In genomic region chr3:117044304-117044703, GRCm38 (mm10) we compare ENCODE assay signal across 14 mouse cellular contexts.
DNase-seq lines count a peak whose midpoint lies in the region; ATAC-seq lines count a peak whose summit lies in the region.
"Had no signal": no experiment of that assay in that cellular context is flagged by ENCODE, and none has a peak within 500 bp of the region (broad histone marks: within the 10 kb centered on the region; RNA-seq: fewer than 3 reads in every experiment).

No protein-coding gene starts in this region.

- no peaks in the 10 kb centered on the region for H3K9me3 ChIP-seq in heart, embryonic 11.5 days (replicated peaks; ENCODE audit: control insufficient read depth, low read length)
- H3K9me3 ChIP-seq: forebrain, embryonic 10.5 days; hindbrain, embryonic 12.5 days had no signal

- H3K4me2 ChIP-seq in heart, embryonic 11.5 days, result no peak overlapping the region
- H3K4me2 ChIP-seq: hindbrain, embryonic 12.5 days had no signal

- no peak overlapping the region for H3K4me3 ChIP-seq in heart, embryonic 11.5 days (ENCODE audit: low read depth, low read length)
- H3K4me3 ChIP-seq: forebrain, embryonic 10.5 days; hindbrain, embryonic 12.5 days had no signal

- no peaks in the 10 kb centered on the region for H3K4me1 ChIP-seq in heart, embryonic 11.5 days (ENCODE audit: control insufficient read depth, insufficient read depth, low read length)
- H3K4me1 ChIP-seq: forebrain, embryonic 10.5 days; hindbrain, embryonic 12.5 days had no signal

- H3K27ac ChIP-seq in heart, embryonic 11.5 days (ENCODE audit: low read depth, low read length), result 0 out of 2 replicates have a peak overlapping the region, but pooled peaks have one; percentile 7
- H3K27ac ChIP-seq: forebrain, embryonic 10.5 days; hindbrain, embryonic 12.5 days; liver, embryonic 14.5 days had no signal

- H3K36me3 ChIP-seq in heart, embryonic 11.5 days (ENCODE audit: control insufficient read depth, insufficient read depth, low read length), result no peaks in the 10 kb centered on the region
- H3K36me3 ChIP-seq: forebrain, embryonic 10.5 days; hindbrain, embryonic 12.5 days had no signal

- H3K9ac ChIP-seq in heart, embryonic 11.5 days (ENCODE audit: low read depth, low read length), result no peak overlapping the region
- H3K9ac ChIP-seq: hindbrain, embryonic 12.5 days; liver, embryonic 14.5 days had no signal

- no peak for DNase-seq in heart, postnatal 4 days
- peak; percentile 51 for DNase-seq in 3T3-L1 (ENCODE audit: low read depth, low spot score)
- DNase-seq in CD4-positive helper T cell, adult 2 months (ENCODE audit: low read depth, low spot score), result peak; percentile 7
- peak; percentile 20 for DNase-seq in lung, postnatal 14 days
- DNase-seq in kidney, adult 18-20 months, result no peak
- DNase-seq in right cerebral cortex, adult 2 months (ENCODE audit: low spot score in 2 of 2), result no peak
- DNase-seq: cerebellum, adult 2 months; kidney, adult 11 months; right cerebral cortex, postnatal 14 days; thymus, postnatal 25 days had no signal

- ATAC-seq in heart, embryonic 11.5 days (replicated peaks; ENCODE audit: insufficient number of reproducible peaks, low FRiP score, low TSS enrichment), result 0 out of 2 replicates have a peak, but pooled peaks have one; percentile 18

- no peaks in the 10 kb centered on the region for H3K27me3 ChIP-seq in heart, embryonic 11.5 days (ENCODE audit: control insufficient read depth, insufficient read depth, low read length)
- H3K27me3 ChIP-seq: hindbrain, embryonic 12.5 days had no signal

- WGBS in heart, embryonic 11.5 days (ENCODE audit: insufficient replicate concordance), result 37% methylated on average over 2 of the region's 2 CpGs

Comparison
In these comparisons a context has a peak if more than half of its experiments do, and no peak if none do; other contexts are left out.
1. DNase-seq: peak in 3T3-L1 (single experiment), CD4-positive helper T cell, adult 2 months (single experiment) and lung, postnatal 14 days (single experiment); none in heart, postnatal 4 days (single experiment), kidney, adult 18-20 months (single experiment) and right cerebral cortex, adult 2 months (0 of 2).